Mouse (Mus musculus) c-Kit-positive CD71-positive TER-119-positive erythroid progenitor cells, embryonic 14.5 days (primary cell): ENCODE data around the gene Pou4f1.
"Not testable (repeated sequence)": the region's sequence is repeated elsewhere in the genome, so short reads cannot be mapped to it uniquely, and the experiment has no call there.

Experiments
- DNase-seq: peaks from one replicate; pipeline ENCODE4 v3.0.0-alpha.2; 2013; ENCODE audit warnings: low spot score

Pou4f1 gene

DNA sequence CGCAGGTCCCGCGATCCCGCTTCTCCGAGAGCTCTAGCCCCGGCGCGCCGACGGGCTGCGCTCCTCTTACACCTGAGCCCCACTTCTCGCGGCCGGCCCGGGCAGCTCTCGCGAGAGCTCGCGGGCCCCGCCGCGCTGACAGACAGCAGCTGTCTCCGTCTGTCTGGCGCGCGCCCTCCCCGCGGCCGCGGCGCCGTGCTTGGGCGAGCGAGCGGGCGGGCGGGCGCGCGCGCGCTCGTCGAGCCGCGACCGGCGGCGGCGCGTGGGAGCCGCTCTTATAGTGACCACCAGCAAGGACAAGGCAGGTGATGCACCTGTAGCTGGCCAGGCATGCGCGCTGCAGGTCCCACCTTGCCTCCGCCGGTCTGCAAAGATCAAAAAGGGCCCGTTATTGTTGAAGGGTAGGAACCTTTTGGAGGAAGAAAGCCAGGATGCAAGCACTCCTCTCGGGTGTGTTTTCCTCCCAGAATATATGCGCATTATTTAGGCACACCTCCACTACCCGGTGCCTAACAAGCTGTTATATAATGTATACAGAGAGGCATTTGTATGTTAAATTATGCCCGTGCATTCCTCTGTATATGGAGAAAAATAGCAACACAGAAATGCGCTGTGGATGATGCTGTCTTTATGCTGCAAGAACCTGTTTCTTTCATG is at the start of gene Pou4f1:
Pou4f1 (minus strand) TSS at position 34 of the 657 bp plus-strand sequence.
- peak; percentile 28 for DNase-seq

DNA sequence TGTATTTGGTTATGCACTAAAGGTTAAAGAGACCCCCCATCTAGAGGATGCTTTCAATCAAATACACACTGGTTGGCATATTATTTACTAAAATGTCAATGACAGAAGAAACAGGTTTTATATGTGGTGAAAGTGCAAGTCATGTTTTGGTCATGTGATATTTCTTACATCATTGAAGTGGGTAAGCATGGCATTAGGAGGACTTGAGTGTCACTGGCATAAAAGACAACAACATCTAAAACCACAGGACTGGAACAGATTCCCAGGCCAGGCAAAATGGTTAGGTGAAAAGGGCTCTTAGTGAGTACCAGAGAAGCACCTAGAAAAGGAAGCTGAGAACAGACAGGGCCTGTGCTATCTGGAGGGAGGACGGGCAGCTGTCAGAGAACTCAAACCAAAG is 43.9 kb upstream of the Pou4f1 start:
- no peak for DNase-seq

DNA sequence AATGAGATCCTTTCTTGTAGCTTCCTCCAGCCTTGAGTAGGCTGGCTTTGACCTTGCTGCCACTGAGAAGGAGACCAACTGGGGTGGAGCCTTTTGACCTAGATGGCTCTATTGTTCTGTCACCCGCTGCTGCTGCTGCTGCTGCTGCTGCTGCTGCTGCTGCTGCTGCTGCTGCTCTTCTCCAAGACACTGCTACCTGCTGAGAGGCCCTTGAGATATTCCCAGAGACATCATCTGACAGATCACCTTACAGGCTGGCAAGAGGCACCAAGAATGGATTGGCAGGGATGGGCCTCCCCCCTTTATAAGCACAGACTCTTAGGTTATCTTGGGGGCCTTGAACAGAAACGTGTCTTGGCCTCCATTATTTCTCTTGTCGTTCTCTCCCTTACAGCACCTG is 35.0 kb upstream of the Pou4f1 start:
- DNase-seq: not testable (repeated sequence)

DNA sequence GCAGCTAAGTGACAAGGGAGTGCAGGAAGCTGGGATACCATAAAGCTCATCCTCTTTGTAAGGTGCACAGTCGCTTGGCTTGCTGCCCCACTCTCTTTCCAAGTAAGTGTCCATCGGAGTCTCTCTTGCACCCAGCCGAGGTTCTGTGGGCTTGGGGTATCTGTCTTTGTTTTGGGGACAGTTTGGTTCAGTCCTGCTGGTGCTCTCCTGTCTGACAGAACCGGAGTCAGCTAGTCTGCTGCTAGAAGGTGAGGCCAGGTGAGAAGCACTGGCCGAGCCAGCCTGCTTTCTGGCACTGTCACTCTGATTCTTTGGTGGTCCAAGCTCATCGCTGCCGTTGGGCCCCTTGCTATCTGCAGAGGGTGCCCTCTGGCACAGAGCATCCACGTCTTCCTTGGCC is 12.0 kb upstream of the Pou4f1 start:
- no peak for DNase-seq

DNA sequence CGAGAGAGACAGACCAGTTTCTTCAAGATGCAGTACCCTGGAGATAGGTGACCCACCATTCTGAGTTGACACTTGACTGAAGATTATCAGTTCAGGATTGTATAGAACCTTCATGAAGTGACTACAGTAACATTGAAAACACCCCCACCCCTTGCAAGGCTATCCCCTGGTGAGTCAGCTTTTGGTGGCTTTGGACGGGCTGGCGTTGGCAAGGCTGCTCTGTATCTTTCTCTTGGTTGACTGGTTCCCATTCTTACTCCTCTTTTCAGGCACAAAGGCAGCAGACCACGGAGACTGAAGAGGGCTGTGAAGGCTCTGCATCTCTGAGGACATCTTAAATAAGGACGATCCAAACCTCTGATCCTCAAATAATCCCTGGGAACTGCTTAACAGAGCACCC is 10.8 kb upstream of the Pou4f1 start:
- no peak for DNase-seq

DNA sequence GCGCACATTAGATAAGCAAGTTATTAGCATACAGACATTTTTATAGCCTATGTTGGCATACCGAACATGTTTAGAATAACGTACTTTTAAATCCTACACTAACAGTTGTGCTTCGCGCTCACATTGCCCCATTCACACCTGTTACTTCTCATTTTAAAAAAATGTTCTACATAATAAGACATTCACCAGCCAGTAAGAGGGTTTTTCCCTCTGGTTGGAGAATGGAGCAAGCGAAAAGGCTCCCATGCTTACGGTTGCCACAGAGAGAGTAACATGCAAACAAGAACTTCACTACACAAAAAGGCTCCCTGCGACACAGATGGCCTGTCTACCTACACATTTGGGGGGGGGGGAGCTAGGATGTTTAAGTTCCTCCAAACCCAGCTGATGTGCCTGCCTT is 9.8 kb upstream of the Pou4f1 start:
- no peak for DNase-seq

DNA sequence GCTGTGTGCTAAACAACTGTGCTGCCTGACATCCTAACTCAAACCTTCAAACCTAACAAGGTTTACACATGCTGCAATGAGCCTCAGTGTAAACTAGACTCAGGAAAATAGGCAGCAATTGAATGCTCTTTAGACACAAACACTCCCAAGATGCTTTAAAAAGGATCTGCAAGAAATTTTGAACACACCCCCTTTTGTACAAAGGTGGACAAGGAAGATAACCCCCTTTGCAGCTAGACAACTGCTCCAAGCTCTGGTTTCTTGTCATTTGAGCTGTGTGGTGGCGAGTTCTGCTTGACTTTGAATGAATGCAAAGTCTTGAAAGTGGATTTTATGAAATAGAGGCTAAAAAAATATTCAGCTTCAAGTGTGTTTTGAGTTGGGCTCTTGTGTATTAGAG is 7.6 kb upstream of the Pou4f1 start:
- no peak for DNase-seq

DNA sequence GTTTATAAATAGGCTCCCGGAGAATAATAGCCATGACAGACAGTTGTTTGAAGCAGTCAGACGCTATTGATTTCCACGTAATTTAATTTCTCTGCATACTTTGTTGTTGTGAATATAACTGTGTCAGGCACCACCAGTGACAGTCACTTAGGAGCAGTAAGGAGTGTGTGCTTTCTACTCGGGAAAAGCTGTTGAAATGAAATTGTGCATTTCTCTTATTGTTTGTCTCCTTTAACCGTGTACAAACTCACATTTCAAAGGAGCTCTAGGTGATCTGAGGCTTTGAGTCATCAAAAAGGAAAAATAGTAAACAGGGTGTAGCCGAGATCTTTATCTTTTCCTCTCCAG is 798 bp upstream of the Pou4f1 start:
- DNase-seq: no peak

DNA sequence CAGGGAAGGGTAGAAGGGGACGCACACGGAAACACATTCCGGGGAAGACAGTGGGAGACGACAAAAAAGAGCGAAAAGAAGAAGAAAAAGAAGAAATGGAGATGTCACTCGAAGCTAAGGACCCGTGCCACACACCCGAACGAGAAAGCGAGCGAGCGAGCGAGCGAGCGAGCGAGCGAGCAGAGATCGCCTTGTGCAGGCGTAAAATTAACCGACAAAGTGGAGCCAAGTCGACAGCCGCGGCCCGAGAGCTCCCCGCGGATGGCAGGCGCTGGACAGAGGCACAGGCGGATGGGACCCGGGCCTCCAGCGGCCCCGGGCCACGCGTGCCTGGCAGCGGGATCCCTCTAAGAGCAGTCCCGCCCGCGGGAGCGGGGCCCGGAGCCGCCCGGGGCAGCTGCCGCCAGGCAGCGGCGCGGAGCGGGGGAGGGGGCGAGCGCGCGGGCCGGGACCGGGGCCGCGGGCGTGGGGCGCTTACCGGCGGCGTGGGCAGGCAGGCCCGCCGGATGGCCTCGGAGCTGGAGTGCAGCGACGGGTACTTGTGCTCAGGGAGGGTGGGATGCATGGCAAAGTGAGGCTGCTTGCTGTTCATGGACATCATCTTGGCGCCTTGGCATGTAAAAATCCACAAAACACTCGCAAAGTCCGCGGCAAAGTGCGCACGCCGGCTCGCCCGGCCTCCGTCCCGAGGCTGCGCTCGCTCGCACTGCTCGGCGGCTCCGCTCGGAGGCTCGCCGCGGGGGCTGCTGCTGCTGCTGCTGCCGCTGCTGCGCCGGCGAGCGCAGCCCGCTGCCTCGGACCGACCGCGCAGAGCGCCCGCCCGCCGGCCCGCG is 450 bp downstream of the Pou4f1 start:
- DNase-seq: no peak

DNA sequence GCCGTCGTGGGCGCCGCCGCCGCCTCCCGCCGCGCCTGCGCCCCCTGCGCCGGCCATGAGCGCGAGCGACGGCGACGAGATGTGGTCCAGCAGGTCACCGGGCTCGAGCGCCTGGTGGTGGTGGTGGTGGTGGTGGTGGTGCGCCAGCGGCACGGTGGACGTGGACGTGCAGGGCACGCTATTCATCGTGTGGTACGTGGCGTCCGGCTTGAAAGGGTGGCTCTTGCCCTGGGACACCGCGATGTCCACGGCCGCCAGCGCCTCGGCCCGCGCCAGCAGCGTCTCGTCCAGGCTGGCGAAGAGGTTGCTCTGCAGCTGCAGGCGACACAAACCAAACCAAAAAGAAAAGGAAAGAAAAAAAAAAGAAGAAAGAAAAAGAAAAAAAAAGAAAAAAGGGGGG is 1.2 kb downstream of the Pou4f1 start:
- no peak for DNase-seq

DNA sequence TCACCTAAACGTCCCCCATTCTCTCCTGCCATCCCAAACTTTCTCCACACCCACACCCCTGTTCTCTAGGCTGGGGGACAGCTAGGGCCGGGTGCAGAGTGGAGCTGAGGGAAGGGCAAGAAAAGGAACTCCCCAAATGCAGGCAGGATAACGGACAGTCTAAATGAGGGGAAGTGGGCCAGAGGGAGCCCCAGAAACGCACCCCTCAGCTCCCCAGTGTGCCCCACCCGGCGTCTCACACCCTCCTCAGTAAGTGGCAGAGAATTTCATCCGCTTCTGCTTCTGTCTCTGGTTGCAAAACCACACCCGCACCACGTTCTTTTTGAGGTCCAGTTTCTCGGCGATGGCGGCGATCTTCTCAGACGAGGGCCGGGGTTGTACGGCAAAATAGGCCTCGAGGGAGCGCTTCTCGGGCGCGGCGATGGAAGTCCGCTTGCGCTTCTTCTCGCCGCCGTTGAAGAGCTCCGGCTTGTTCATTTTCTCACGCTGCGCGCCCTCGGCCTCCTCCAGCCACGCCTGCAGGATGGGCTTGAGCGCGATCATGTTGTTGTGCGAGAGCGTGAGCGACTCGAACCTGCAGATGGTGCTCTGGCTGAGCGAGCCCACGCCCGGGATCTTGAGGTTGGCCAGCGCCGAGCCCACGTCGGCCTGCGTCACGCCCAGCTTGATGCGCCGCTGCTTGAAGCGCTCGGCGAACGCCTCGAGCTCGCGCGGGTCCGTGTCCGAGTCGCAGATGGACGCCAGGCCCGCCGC is 2.1 kb downstream of the Pou4f1 start:
- DNase-seq: no peak

DNA sequence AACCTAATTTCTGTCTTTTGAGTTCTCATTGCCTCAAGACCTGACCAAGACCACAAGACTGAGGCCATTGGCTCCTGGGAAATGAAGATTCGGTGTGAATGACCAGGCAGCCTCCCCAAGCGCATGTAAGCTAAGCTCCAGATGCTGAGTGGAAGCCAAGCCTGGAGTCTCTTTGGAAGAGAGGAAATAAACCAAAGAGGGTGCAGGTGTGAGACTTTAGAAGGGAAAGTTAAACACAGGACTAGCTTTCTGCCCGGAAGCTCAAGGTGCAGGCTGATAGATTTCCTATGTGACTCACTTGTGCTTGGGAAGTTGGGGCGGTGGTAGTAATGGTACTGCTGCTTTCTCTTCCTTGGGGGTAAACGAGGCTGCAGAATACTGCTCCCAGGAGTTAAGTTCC is 3.0 kb downstream of the Pou4f1 start:
- DNase-seq: no peak

DNA sequence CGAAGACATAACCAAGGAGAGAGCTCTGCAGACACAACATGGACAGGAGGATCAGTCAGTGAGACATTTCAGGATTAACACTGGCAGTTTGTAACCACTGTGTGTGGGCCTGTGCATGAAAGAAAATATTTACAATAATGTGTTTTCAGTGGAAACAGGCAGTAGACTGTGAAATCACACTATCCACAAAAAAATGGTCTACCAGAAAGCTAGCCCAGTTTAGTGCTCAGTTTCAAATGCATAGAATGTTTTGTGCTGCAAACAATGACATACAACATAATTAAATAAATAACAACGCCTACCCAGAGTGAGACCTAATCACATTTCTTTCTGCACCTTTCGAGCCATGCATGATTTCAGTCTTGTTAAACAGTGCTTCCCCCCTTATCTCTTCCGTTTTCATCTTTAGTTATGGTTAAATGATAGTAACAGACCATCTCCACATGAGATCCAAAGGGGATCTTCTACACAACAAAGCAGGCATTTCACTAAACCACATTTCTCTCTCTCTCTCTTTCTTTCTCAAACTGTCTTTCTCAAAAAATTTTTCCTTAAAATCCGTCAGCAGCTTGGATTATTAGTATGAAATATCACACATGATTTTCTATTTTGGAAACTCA is 4.1 kb downstream of the Pou4f1 start:
- DNase-seq: no peak

DNA sequence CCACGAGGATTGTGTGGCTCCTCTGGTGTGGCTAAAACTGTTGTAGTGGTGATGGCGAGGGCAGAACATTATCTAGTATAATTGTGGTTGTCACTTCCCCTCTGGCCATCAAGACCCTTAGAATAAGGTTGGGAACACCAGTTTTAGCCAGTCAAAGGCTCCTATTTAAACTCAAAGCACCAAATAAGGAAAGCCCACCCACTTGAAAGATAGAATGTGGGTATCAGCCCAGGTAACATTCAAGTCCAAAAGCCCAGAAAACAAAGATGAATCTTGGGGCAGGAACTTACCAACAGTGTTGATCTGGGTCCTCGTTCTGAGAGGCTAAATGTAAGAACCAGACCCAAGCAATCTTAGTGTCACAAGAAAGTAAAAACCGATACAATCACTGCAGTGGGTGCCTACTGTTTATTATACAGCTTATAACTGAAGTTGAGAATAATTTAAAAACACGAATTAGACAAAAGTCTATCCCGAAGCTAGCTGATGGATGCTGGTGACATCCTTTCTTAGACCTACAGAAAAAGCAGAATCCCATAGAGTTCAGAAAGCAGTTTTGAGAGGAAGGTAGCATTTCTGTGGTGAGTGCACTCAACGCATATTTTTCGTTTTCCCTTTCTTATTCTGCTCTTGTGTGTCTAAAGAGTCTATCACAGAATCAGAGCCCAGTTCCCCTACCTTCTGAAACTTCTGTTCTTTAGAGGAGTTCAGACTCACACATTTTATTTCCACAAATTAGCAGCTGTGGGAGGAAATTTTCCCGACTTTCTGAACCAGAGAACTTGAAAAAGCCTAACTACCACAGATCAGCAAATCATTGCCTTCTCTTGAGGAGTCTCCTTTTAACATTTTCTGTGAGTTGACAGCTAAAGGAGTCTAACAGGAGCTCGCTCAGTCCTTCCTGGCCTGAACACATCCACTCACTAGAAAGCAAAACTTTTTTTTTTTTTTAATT is 6.2 kb downstream of the Pou4f1 start:
- DNase-seq: no peak

DNA sequence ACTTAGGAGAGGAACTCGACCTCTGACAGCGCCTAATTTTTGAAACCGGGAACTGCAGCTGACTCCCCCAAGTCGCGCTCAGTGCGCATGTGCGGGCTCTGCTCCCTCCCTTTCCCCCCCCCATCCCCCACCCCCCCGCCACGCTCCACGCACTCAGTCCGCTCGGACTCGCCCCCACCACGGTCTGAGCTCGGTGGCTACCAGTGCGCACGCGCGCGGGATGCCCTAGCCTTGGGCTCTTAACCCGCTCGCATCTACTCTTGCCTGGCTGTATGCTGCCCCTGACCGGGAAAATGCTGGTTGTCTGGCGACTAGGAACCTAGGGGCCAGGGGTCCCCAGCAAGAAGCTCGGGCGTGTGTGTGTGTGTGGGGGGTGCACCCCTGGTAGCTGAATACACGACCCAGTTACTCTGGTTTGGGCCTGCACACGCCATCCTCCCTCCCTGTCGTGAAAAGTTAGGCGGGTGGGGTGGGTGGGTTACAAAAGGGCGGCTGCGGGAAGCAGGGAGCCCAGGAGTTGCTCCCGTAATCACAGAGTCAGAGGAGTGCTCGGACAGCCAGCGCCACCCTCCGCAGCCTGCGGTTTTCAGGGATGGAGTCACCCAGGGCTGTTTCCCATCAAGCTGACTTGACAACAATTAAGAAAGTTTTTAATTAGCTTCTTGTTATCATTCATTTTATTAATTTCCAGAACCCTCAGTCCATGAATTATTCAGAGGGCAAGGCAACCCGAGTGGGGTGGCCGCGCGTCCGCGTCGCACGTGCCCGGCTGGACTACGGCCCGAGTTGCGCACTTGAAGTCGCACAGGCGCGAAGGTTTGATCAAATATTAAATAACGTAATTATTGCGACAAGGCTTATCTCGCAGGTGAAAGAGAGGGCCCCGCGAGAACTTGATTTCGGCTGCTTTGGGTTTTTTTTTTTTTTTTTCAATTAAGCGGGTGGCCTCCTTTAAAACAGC is 7.2 kb downstream of the Pou4f1 start:
- DNase-seq: no peak

DNA sequence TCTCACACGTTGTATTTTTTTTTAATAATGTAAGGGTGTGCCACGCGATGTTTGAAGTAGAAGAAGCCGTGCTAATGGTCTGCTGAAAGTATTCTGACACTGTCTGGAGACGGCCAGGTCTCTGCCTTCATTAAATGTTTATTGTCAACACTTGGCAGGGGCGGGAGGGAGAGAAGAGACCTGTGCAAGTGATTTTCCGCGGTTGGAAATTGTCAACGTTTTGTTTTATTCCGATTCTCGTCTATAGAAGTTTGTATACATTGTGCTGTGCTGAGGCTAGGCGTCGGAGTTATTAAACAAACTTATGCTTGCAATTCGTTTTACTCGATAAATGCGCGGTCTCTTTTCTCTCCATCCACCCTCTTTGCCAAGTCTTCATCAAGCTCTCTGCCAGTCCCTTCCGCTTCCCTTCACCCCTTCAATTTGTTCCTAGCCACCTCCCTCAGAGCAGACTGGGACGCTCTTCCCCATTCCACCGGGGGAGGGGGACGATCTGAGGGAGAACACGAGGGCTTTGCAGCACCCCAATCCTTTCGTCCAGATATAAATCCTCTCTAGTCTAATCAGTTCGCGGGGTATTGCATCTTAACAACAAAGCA is 8.2 kb downstream of the Pou4f1 start:
- DNase-seq: no peak

DNA sequence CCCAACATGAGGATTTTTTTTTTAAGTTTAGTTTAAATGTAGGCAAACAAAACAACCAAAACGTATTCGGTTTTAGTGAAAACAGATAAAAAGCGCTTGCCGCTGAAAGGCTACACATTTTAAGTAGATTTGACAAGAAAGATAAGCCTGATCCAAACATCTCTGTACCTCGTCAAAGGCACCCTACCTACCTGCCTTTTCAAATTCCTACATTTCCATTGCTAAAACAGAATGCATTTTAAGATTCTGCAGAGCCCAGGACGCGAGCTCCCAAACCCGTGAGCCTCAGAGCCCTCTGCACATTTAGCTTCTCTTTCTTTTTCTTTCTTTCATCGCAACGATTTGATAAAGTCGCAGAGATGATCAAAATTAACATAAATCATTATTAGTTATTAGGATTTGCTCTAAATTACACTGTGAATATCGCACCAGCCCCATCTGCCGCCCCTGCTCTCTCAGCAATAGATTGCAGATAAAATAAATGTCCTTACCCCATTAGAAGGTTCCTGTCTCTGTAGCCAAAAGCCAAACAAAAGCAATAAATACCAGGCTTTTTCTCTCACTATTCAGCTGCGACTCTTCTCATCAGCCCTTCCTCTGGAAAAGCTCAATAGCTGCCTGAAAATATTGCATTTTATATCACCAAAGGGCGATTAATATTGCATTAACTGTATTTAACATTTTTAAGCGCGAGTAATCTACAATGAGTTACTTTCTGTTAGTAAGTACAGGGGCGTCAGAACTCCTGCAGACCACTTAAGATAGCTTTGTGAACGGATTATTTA is 8.9 kb downstream of the Pou4f1 start:
- no peak for DNase-seq

DNA sequence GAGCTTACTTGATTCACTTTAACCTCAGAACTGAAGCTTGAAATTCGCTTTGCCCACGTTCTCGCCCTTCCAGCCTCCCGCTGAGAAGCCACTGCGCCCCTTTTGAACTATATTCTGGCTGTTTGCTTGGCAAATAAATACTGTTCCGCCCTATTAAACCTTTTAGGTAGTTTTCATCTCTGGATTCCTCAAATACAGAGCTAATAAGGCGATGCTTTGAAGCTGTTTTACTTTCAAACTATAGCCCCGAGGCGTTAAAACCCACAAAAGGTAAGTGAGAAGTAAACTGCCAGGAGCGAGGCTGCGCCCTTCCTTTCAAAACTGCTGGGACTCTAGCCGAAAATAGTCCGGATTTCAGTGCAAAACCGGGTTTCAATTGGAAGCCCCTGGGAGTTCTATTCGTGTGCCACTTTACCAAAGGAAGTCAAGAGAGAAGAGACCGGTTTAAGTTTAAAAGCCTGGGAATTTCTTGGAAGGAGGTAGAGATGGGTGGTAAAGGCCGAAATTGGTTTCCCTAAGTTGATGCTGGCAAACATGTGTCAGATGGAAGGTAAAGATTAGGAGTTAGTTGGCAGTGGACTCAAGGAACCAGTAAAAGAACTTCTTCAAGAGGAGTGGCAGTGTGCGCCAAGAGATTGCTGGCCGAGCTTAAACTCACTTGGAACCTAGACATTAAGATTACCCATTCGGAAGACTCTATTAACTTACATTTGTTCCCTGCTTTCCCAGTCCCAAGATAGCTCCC is 9.7 kb downstream of the Pou4f1 start:
- DNase-seq: no peak
